Mouse (Mus musculus): ENCODE data around the gene Ahnak2. TPM values are rescaled to one million over a fixed set of nuclear protein-coding genes. Genes with fewer than 3 reads are reported as not detected.

Ahnak2 gene
- polyA plus RNA-seq, 1 experiment, result 1.7 TPM

DNA sequence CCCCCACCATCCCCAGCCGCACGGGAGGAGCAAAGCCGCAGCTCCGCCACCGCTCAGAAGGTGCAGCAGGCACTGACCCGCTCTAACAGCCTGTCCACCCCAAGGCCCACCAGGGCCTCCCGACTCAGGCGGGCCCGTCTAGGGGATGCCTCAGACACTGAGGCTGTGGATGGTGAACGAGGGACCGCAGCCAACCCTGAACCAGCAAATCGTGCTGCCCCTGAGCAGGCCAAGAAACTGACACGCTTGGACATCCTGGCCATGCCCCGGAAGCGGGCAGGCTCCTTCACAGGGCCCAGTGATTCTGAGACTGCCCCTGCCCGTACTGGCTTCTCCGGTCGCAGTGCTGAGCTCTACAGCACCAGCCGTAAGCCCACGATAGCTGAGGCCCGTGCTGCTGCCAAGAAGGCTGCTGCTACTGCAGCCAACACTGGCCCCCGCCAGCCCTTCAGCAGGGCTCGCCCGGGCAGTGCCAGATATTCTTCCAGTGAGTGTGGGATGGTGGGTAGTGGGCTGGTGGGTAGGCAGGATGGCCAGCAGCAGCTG lies 63.4 kb downstream of the Ahnak2 start:
- no peaks in the 10 kb centered on the region for H3K4me1 ChIP-seq (ENCODE audit: control insufficient read depth, insufficient read depth, low read length)
- TF ChIP-seq POLR2A (IDR thresholded peaks at IDR 0.05; ENCODE audit: extremely low read depth, insufficient read depth, low read length), result no peak
- no peak for TF ChIP-seq CTCF (IDR thresholded peaks at IDR 0.05; ENCODE audit: extremely low read depth, insufficient read depth, low read length)
- H3K27ac ChIP-seq (ENCODE audit: insufficient read depth, low read length), result no peak overlapping the region
- H3K4me3 ChIP-seq (ENCODE audit: insufficient read depth, low read length), result no peak overlapping the region

DNA sequence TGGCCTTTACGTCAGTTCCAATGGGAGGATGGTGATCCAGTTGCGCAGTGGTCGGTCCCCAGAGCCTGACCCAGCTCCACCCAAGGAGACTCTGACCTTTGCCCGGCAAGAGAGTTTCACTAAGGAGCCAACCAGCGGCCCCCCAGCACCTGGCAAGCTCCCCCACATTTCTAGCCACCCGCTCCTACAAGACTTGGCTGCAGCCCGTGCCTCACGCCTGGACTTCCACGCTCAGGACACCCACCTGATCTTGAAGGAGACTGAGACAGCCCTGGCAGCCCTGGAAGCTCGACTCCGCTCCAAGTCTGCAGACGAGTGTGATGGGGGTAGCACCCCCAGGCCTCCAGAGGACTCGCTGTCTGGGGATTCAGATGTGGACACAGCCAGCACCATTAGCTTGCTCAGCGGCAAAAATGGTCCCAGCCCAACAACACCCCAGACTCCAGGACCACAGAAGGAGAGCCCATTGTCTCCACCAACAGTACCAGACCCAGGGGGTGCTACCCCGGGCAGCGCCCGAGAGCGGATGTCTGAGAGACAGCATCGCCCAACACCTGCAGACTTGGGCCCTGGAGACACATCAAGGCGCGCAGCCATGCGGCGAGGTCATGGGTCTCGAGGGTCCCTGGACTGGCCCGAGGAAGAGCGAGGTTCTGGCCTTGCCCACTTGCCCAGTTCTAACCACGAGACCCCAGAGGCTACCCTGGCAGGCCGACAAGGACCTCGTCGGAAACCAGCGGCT lies 64.0 kb downstream of the Ahnak2 start:
- Histone ChIP-seq H3K4me3 (ENCODE audit: insufficient read depth, low read length) (no peak overlapping the region), H3K27ac (ENCODE audit: insufficient read depth, low read length) (no peak overlapping the region), H3K4me1 (ENCODE audit: control insufficient read depth, insufficient read depth, low read length) (no peaks in the 10 kb centered on the region)
- TF ChIP-seq POLR2A (IDR thresholded peaks at IDR 0.05; ENCODE audit: extremely low read depth, insufficient read depth, low read length), result no peak
- TF ChIP-seq CTCF (IDR thresholded peaks at IDR 0.05; ENCODE audit: extremely low read depth, insufficient read depth, low read length), result no peak

DNA sequence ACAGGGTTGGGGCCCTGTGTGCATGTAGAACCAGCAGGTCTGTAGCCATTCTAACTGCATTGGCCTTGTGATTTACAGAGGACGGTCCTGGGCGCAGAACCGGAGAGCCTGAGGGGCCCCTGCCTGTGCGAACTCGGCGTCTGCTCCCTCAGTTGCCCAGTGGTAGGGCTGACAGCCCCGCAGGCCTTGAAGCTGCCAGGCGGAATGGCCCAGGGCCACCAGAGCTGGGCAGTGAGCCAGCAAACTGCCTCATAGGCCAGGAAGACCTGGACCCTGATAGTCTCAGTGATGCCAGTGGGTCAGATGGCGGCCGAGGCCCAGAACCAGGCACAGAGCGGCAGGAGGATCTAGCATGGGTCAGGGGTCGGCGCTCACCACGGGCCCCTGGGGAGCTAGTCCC lies 64.7 kb downstream of the Ahnak2 start:
- Histone ChIP-seq H3K27ac (ENCODE audit: insufficient read depth, low read length) (no peak overlapping the region), H3K4me3 (ENCODE audit: insufficient read depth, low read length) (no peak overlapping the region), H3K4me1 (ENCODE audit: control insufficient read depth, insufficient read depth, low read length) (no peaks in the 10 kb centered on the region)
- TF ChIP-seq CTCF (IDR thresholded peaks at IDR 0.05; ENCODE audit: extremely low read depth, insufficient read depth, low read length), result no peak
- no peak for TF ChIP-seq POLR2A (IDR thresholded peaks at IDR 0.05; ENCODE audit: extremely low read depth, insufficient read depth, low read length)

DNA sequence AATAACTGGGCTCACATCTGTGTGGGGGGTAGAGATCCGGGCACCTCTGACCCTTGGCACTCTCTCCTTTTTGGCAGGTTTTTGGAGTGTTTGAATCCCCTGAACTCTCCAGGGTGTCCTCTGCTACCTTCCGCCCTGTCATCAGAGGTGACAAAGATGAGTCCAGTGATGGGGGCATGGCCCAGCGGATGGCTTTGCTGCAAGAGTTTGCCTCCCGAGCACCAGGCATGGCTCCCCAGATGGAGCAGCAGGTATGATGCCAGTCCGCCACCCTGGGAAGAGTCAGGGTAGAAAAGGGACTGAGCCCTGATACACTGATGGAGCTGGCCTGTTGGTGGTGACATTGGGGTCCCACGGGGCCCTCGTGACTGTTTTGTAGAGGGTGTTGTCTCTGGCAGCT lies 65.4 kb downstream of the Ahnak2 start:
- TF ChIP-seq POLR2A (IDR thresholded peaks at IDR 0.05; ENCODE audit: extremely low read depth, insufficient read depth, low read length), result no peak
- no peak for TF ChIP-seq CTCF (IDR thresholded peaks at IDR 0.05; ENCODE audit: extremely low read depth, insufficient read depth, low read length)
- H3K27ac ChIP-seq (ENCODE audit: insufficient read depth, low read length), result no peak overlapping the region
- H3K4me1 ChIP-seq (ENCODE audit: control insufficient read depth, insufficient read depth, low read length), result no peaks in the 10 kb centered on the region
- H3K4me3 ChIP-seq (ENCODE audit: insufficient read depth, low read length), result no peak overlapping the region

DNA sequence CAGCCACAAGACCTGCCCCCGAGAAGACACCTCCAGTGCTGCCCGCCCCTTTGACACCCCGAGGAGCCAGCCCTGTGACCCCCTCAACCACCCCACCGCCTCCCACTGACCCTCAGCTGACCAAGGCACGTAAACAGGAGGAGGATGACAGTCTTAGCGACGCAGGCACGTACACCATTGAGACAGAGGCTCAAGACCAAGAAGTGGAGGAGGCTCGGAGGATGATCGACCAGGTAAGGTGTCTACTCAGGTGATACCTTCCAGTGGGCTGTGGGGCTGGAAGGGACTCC lies 65.9 kb downstream of the Ahnak2 start:
- Histone ChIP-seq H3K4me3 (ENCODE audit: insufficient read depth, low read length) (no peak overlapping the region), H3K4me1 (ENCODE audit: control insufficient read depth, insufficient read depth, low read length) (no peaks in the 10 kb centered on the region), H3K27ac (ENCODE audit: insufficient read depth, low read length) (no peak overlapping the region)
- no peak for TF ChIP-seq CTCF (IDR thresholded peaks at IDR 0.05; ENCODE audit: extremely low read depth, insufficient read depth, low read length)
- no peak for TF ChIP-seq POLR2A (IDR thresholded peaks at IDR 0.05; ENCODE audit: extremely low read depth, insufficient read depth, low read length)

DNA sequence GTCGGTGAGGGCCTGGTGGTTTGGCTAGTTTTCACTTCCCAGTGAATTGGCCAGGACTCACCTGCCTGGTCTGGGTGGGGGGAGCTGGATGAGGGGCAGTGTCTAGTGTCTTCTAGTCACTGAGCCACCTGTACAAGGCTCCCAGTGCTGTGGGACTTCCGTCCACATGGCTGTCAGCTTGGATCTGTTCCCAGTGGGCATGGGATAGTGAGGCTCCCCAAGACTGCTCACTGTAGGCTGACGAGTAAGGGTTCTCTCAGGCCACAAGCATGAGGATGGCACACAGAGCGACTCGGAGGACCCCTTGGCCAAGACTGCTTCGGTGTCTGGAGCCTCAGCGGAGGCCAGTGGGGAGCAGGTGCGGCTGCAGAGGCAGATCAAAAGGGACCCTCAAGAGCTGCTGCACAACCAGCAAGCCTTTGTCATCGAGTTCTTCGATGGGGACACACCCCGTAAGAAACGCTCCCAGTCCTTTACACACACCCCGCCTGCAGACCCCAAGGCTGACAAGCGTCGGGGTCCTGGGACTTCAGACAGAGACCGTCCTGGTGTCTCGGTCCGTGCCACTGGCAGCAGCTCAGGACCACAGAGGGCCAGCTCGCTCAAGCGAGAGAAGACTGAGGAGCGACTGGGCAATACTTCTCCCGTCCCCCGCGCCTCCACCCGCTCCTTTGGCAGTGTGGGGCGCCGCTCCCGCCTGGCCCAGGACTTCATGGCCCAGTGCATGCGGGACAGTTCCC lies 66.4 kb downstream of the Ahnak2 start:
- no peak overlapping the region for H3K4me3 ChIP-seq (ENCODE audit: insufficient read depth, low read length)
- H3K4me1 ChIP-seq (ENCODE audit: control insufficient read depth, insufficient read depth, low read length), result no peaks in the 10 kb centered on the region
- H3K27ac ChIP-seq (ENCODE audit: insufficient read depth, low read length), result no peak overlapping the region
- TF ChIP-seq POLR2A (IDR thresholded peaks at IDR 0.05; ENCODE audit: extremely low read depth, insufficient read depth, low read length), result no peak

DNA sequence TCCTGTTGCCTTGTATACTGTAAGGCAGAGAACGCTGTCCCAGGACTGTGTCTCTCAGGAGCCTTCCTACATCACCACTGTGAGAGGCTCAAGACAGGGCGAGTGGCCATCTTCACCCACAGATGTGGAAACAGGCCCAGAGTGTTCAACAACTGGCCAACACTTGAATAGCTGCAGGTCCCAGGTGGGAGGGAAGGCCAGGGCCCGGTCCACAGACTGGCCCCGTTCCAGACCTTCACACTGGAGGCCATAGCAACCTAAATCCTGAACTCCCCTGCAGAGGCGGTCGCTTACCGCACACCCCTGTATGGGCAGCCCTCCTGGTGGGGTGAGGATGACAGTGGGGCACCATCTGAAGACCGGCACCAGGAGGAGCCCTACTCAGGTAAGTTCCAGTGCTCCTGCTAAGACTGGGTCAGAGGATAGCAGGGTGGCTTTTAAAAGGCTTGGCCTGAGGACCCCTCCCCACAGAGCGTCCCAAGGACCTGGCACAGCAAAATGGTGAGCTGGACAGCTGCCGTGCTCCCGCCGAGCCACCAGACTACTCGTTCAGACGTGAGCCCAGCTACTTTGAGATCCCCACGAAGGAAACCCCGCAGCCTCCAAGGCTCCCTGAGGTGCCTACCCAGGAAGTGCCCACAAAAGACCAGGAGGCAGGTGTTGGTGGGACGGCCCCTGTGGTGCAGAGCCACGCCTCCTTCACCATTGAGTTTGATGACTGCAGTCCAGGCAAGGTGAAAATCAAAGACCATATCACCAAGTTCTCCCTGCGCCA lies 67.4 kb downstream of the Ahnak2 start:
- TF ChIP-seq POLR2A (IDR thresholded peaks at IDR 0.05; ENCODE audit: extremely low read depth, insufficient read depth, low read length) (no peak), CTCF (IDR thresholded peaks at IDR 0.05; ENCODE audit: extremely low read depth, insufficient read depth, low read length) (no peak)
- Histone ChIP-seq H3K4me3 (ENCODE audit: insufficient read depth, low read length) (no peak overlapping the region), H3K4me1 (ENCODE audit: control insufficient read depth, insufficient read depth, low read length) (no peaks in the 10 kb centered on the region)

DNA sequence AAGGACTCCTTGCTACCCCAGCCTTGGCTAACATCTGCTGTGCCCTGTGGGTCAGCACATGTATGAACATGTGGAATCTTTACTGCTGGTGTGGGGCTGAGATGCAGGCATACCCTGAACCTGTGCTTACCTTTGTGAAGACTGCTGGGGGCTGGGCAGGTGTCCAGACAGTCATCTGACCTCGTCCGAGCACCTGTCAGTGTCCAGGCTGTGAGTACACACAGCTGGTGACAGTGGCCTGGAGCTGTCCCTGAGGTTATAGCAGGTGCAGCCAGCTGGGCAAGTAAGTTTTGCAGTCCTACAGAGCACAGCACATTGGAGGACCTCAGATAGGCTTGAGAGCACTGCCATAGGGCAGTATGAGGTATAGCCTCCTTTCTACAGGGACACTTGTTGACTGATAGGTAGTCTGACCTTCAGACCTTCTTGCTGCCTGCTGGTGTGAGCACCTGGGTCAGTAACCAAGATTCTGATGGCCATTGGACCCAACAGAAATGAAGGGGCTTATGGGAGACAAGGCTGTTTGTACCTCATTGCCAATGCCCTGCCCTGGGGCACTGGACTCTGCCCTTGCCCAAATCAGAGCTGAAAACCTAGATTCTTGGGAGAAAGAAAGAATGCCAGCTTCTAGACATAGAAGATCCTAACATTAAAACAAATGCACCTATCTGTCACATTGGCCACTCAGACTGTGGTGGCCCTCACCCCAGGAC lies 68.2 kb downstream of the Ahnak2 start:
- Histone ChIP-seq H3K4me3 (ENCODE audit: insufficient read depth, low read length) (no peak overlapping the region), H3K4me1 (ENCODE audit: control insufficient read depth, insufficient read depth, low read length) (peaks cover 1% of the 10 kb centered on the region; the same call in 1 of the 2 replicates), H3K27ac (ENCODE audit: insufficient read depth, low read length) (no peak overlapping the region)
- TF ChIP-seq CTCF (IDR thresholded peaks at IDR 0.05; ENCODE audit: extremely low read depth, insufficient read depth, low read length), result no peak
- TF ChIP-seq POLR2A (IDR thresholded peaks at IDR 0.05; ENCODE audit: extremely low read depth, insufficient read depth, low read length), result no peak

More for the DNA sequence above, 67.4 kb downstream of the Ahnak2 start:
- no peak overlapping the region for H3K27ac ChIP-seq (ENCODE audit: insufficient read depth, low read length)

DNA sequence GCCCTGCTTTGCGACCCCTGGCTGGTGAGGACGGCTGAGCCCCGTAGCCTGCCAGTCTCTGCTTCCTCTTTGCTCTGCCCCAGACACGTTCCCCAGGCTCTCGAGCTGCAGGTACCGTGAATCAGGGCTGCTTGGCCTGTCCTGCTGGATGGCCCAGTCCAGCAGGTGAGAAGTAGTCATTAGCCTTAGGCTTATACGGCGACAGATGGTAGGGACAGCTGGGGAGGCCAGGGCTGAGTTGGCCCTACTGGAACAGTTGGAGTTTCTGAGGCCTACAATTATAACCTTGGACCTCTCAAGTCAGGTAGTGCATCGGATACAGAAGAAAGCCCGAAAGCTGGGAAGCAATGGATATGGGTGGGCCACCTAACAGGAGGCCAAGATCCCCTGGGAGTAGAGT lies 69.9 kb downstream of the Ahnak2 start:
- TF ChIP-seq POLR2A (IDR thresholded peaks at IDR 0.05; ENCODE audit: extremely low read depth, insufficient read depth, low read length), result no peak
- TF ChIP-seq CTCF (IDR thresholded peaks at IDR 0.05; ENCODE audit: extremely low read depth, insufficient read depth, low read length), result no peak
- Histone ChIP-seq H3K4me3 (ENCODE audit: insufficient read depth, low read length) (no peak overlapping the region), H3K27ac (ENCODE audit: insufficient read depth, low read length) (no peak overlapping the region), H3K4me1 (ENCODE audit: control insufficient read depth, insufficient read depth, low read length) (peaks cover 3% of the 10 kb centered on the region)

All from cortical plate, adult 2 months (tissue).